Mouse (Mus musculus) neural tube, embryonic 11.5 days (tissue): ENCODE data around the gene Creb3. TPM values are rescaled to one million over a fixed set of nuclear protein-coding genes. Genes with fewer than 3 reads are reported as not detected.

Source experiments
- polyA plus RNA-seq: library from polyadenylated mRNA; unstranded; fragments of >200 nt; fragmentation: Nextera tagmentation; extraction: Ambion mirVana; gene quantifications from 2 replicates; pipeline ENCODE4 v1.2.1, GENCODE M21; 2014

Gene Creb3
- polyA plus RNA-seq, 1 experiment from 2014 or later: 62.5 TPM

Other genes starting within 250 kb of the Creb3 start
- 17.9 and 20.0 TPM in 2 replicates for gene Rusc2, start 180.4 kb upstream of the Creb3 start, polyA plus RNA-seq
- 0.20 TPM in 1 of 2 replicates, not detected in the other for gene Fam166b, start 133.2 kb upstream of the Creb3 start, polyA plus RNA-seq
- 8.6 and 9.5 TPM in 2 replicates for gene Tesk1, start 120.4 kb upstream of the Creb3 start, polyA plus RNA-seq
- 2.1 and 2.8 TPM in 2 replicates for gene Cd72, start 107.7 kb upstream of the Creb3 start, polyA plus RNA-seq
- gene Sit1, start 78.6 kb upstream of the Creb3 start, polyA plus RNA-seq: not detected in 2 replicates
- 46.6 and 55.9 TPM in 2 replicates for gene Ccdc107, start 69.4 kb upstream of the Creb3 start, polyA plus RNA-seq
- gene Arhgef39, start 62.6 kb upstream of the Creb3 start, polyA plus RNA-seq: 36.7 and 39.3 TPM in 2 replicates
- gene Car9, start 55.4 kb upstream of the Creb3 start, polyA plus RNA-seq: 0.23 and 0.44 TPM in 2 replicates
- 101 and 127 TPM in 2 replicates for gene Tpm2, start 38.6 kb upstream of the Creb3 start, polyA plus RNA-seq
- gene Tln1, start 359 bp downstream of the Creb3 start, polyA plus RNA-seq: 42.1 and 48.8 TPM in 2 replicates
- 26.5 and 32.1 TPM in 2 replicates for gene Rgp1, start 16.4 kb downstream of the Creb3 start, polyA plus RNA-seq
- gene Gba2, start 16.5 kb downstream of the Creb3 start, polyA plus RNA-seq: 29.8 and 30.8 TPM in 2 replicates
- 1.8 and 2.4 TPM in 2 replicates for gene Msmp, start 22.2 kb downstream of the Creb3 start, polyA plus RNA-seq
- 29.0 and 37.4 TPM in 2 replicates for gene Npr2, start 69.6 kb downstream of the Creb3 start, polyA plus RNA-seq
- gene Spag8, start 91.3 kb downstream of the Creb3 start, polyA plus RNA-seq: 0.89 and 1.1 TPM in 2 replicates
- gene Hint2, start 94.1 kb downstream of the Creb3 start, polyA plus RNA-seq: 63.8 and 65.4 TPM in 2 replicates
- gene Tmem8b, start 106.6 kb downstream of the Creb3 start, polyA plus RNA-seq: 5.4 and 5.7 TPM in 2 replicates
- gene Fam221b, start 106.8 kb downstream of the Creb3 start, polyA plus RNA-seq: 2.4 and 3.4 TPM in 2 replicates
- not detected in 2 replicates for gene Olfr70, start 138.5 kb downstream of the Creb3 start, polyA plus RNA-seq
- gene Olfr71, start 147.9 kb downstream of the Creb3 start, polyA plus RNA-seq: not detected in 2 replicates
- 0.22 TPM in 1 of 2 replicates, not detected in the other for gene Hrct1, start 164.9 kb downstream of the Creb3 start, polyA plus RNA-seq
- not detected in 2 replicates for gene Spaar, start 167.7 kb downstream of the Creb3 start, polyA plus RNA-seq
- gene Olfr159, start 208.7 kb downstream of the Creb3 start, polyA plus RNA-seq: not detected in 2 replicates